Mouse (Mus musculus) forebrain, embryonic 13.5 days (tissue): ENCODE data around the gene Grm8. TPM values are rescaled to one million over a fixed set of nuclear protein-coding genes. Genes with fewer than 3 reads are reported as not detected.

Experiments
- ATAC-seq: fragments of 200-750 bp; cut with Nextera tagmentation; 2 replicates; pipeline ENCODE4 v1.8.0; 2017
- H3K27ac ChIP-seq: fragments of 300-500 bp; sonication (generic); 2 replicates; pipeline ENCODE4 v1.5.1; 2015; ENCODE audit warnings: inconsistent platforms, mild to moderate bottlenecking, moderate library complexity
- H3K27me3 ChIP-seq: fragments of 300-500 bp; sonication (generic); 2 replicates; pipeline ENCODE4 v1.6.1; 2015; ENCODE audit warnings: mild to moderate bottlenecking, inconsistent platforms
- H3K36me3 ChIP-seq: fragments of 300-500 bp; sonication (generic); 2 replicates; pipeline ENCODE4 v1.6.1; 2015; ENCODE audit warnings: mild to moderate bottlenecking, inconsistent platforms; ENCODE audit not compliant: poor library complexity, severe bottlenecking
- H3K4me1 ChIP-seq: fragments of 300-500 bp; sonication (generic); 2 replicates; pipeline ENCODE4 v1.6.1; 2015; ENCODE audit warnings: inconsistent platforms
- H3K4me2 ChIP-seq: fragments of 300-500 bp; sonication (generic); 2 replicates; pipeline ENCODE4 v1.6.1; 2015; ENCODE audit warnings: inconsistent platforms, mild to moderate bottlenecking, moderate library complexity
- H3K4me3 ChIP-seq: fragments of 300-500 bp; sonication (generic); 2 replicates; pipeline ENCODE4 v1.5.1; 2015; ENCODE audit warnings: mild to moderate bottlenecking, inconsistent platforms
- H3K9ac ChIP-seq: fragments of 300-500 bp; sonication (generic); 2 replicates; pipeline ENCODE4 v1.6.1; 2015; ENCODE audit warnings: mild to moderate bottlenecking, inconsistent platforms
- H3K9me3 ChIP-seq: fragments of 300-500 bp; sonication (generic); replicated peaks from 2 replicates; pipeline ENCODE4 v1.6.1; 2016; ENCODE audit warnings: inconsistent platforms
- WGBS: fragments of 180-500 bp; shearing (Covaris S2); methylation state at CpG from one replicate; pipeline ENCODE4 v1.1.7; 2015; 5-methylcytosine and 5-hydroxymethylcytosine counted together
- polyA plus RNA-seq: library from polyadenylated mRNA; unstranded; fragments of >200 nt; fragmentation: Nextera tagmentation; extraction: Ambion mirVana; gene quantifications from 2 replicates; pipeline ENCODE4 v1.2.1, GENCODE M21; 2015

Gene Grm8
- polyA plus RNA-seq, 1 experiment from 2014 or later = 2.8 TPM

- no peaks in the 10 kb centered on the region for H3K36me3 ChIP-seq
- no peaks in the 10 kb centered on the region for H3K27me3 ChIP-seq
- H3K9ac ChIP-seq = no peak overlapping the region
- ATAC-seq = no peak
- WGBS = 81% methylated on average over 1 of the region's 1 CpGs
- H3K4me2 ChIP-seq = no peak overlapping the region
- no peaks in the 10 kb centered on the region for H3K4me1 ChIP-seq
- no peak overlapping the region for H3K4me3 ChIP-seq
- no peaks in the 10 kb centered on the region for H3K9me3 ChIP-seq
- H3K27ac ChIP-seq = no peak overlapping the region
These were observed 20.1 kb downstream of the Grm8 start for GRCm38 (mm10) chr6:28114916-28115315.

- no peak for ATAC-seq
- Histone ChIP-seq H3K9ac (no peak overlapping the region), H3K4me2 (no peak overlapping the region), H3K9me3 (no peaks in the 10 kb centered on the region), H3K4me1 (no peaks in the 10 kb centered on the region), H3K36me3 (no peaks in the 10 kb centered on the region), H3K27me3 (no peaks in the 10 kb centered on the region), H3K27ac (no peak overlapping the region), H3K4me3 (no peak overlapping the region)
- WGBS = 93% methylated on average over 8 of the region's 8 CpGs
These were observed 23.4 kb downstream of the Grm8 start for GRCm38 (mm10) chr6:28111551-28111950.

GRCm38 (mm10) chr6:28102608-28103316 lies 32.2 kb downstream of the Grm8 start:
- no peaks in the 10 kb centered on the region for H3K27me3 ChIP-seq
- H3K4me2 ChIP-seq = no peak overlapping the region
- no peaks in the 10 kb centered on the region for H3K36me3 ChIP-seq
- no peaks in the 10 kb centered on the region for H3K9me3 ChIP-seq
- peak; percentile 76; the same call in 1 of the 2 replicates for ATAC-seq
- H3K4me1 ChIP-seq = no peaks in the 10 kb centered on the region
- 57% methylated on average over 9 of the region's 9 CpGs for WGBS
- H3K4me3 ChIP-seq = no peak overlapping the region
- no peak overlapping the region for H3K9ac ChIP-seq
- H3K27ac ChIP-seq = no peak overlapping the region

GRCm38 (mm10) chr6:28100001-28100400 lies 35.0 kb downstream of the Grm8 start:
- WGBS = 86% methylated on average over 3 of the region's 3 CpGs

GRCm38 (mm10) chr6:28092511-28092910 lies 42.5 kb downstream of the Grm8 start:
- H3K27me3 ChIP-seq = no peaks in the 10 kb centered on the region
- H3K36me3 ChIP-seq = no peaks in the 10 kb centered on the region
- no peak overlapping the region for H3K27ac ChIP-seq
- no peaks in the 10 kb centered on the region for H3K9me3 ChIP-seq
- 91% methylated on average over 6 of the region's 6 CpGs for WGBS
- no peaks in the 10 kb centered on the region for H3K4me1 ChIP-seq
- no peak overlapping the region for H3K9ac ChIP-seq
- no peak overlapping the region for H3K4me3 ChIP-seq
- H3K4me2 ChIP-seq = no peak overlapping the region
- ATAC-seq = no peak

More at GRCm38 (mm10) chr6:28100001-28100400, 35.0 kb downstream of the Grm8 start:
- no peak for ATAC-seq
- Histone ChIP-seq H3K27ac (no peak overlapping the region), H3K36me3 (no peaks in the 10 kb centered on the region), H3K27me3 (no peaks in the 10 kb centered on the region), H3K9me3 (no peaks in the 10 kb centered on the region), H3K4me2 (no peak overlapping the region), H3K9ac (no peak overlapping the region), H3K4me1 (no peaks in the 10 kb centered on the region), H3K4me3 (no peak overlapping the region)

- no peak overlapping the region for H3K9ac ChIP-seq
- H3K4me1 ChIP-seq = no peaks in the 10 kb centered on the region
- H3K4me3 ChIP-seq = no peak overlapping the region
- no peaks in the 10 kb centered on the region for H3K36me3 ChIP-seq
- H3K27ac ChIP-seq = no peak overlapping the region
- no peaks in the 10 kb centered on the region for H3K27me3 ChIP-seq
- ATAC-seq = no peak
- 90% methylated on average over 3 of the region's 3 CpGs for WGBS
- H3K9me3 ChIP-seq = no peaks in the 10 kb centered on the region
- no peak overlapping the region for H3K4me2 ChIP-seq
These were observed 43.1 kb downstream of the Grm8 start for GRCm38 (mm10) chr6:28091836-28092235.

- Histone ChIP-seq H3K9ac (no peak overlapping the region), H3K4me2 (no peak overlapping the region), H3K27me3 (no peaks in the 10 kb centered on the region), H3K27ac (no peak overlapping the region), H3K4me1 (no peaks in the 10 kb centered on the region), H3K36me3 (no peaks in the 10 kb centered on the region), H3K9me3 (no peaks in the 10 kb centered on the region), H3K4me3 (no peak overlapping the region)
- ATAC-seq = no peak
These were observed 44.0 kb downstream of the Grm8 start for GRCm38 (mm10) chr6:28090981-28091380.

- Histone ChIP-seq H3K36me3 (no peaks in the 10 kb centered on the region), H3K4me3 (no peak overlapping the region), H3K27ac (no peak overlapping the region), H3K4me2 (no peak overlapping the region), H3K4me1 (no peaks in the 10 kb centered on the region), H3K9me3 (no peaks in the 10 kb centered on the region), H3K27me3 (no peaks in the 10 kb centered on the region), H3K9ac (no peak overlapping the region)
- WGBS = 82% methylated on average over 3 of the region's 3 CpGs
- ATAC-seq = no peak
These were observed 59.4 kb downstream of the Grm8 start for GRCm38 (mm10) chr6:28075534-28075933.

GRCm38 (mm10) chr6:28074470-28074869 lies 60.5 kb downstream of the Grm8 start:
- Histone ChIP-seq H3K9ac (no peak overlapping the region), H3K9me3 (no peaks in the 10 kb centered on the region), H3K27me3 (no peaks in the 10 kb centered on the region), H3K36me3 (no peaks in the 10 kb centered on the region), H3K4me1 (no peaks in the 10 kb centered on the region), H3K4me2 (no peak overlapping the region), H3K27ac (no peak overlapping the region), H3K4me3 (no peak overlapping the region)
- WGBS = 44% methylated on average over 3 of the region's 3 CpGs
- ATAC-seq = no peak

GRCm38 (mm10) chr6:28051966-28052365 lies 83.0 kb downstream of the Grm8 start:
- Histone ChIP-seq H3K9ac (no peak overlapping the region), H3K27ac (no peak overlapping the region)
- WGBS = 60% methylated on average over 2 of the region's 2 CpGs

GRCm38 (mm10) chr6:28042339-28042738 lies 92.6 kb downstream of the Grm8 start:
- Histone ChIP-seq H3K4me3 (no peak overlapping the region), H3K4me2 (no peak overlapping the region), H3K9ac (no peak overlapping the region), H3K27me3 (no peaks in the 10 kb centered on the region), H3K4me1 (no peaks in the 10 kb centered on the region), H3K9me3 (no peaks in the 10 kb centered on the region), H3K27ac (no peak overlapping the region), H3K36me3 (no peaks in the 10 kb centered on the region)
- ATAC-seq = no peak
- 86% methylated on average over 3 of the region's 3 CpGs for WGBS

More at GRCm38 (mm10) chr6:28051966-28052365, 83.0 kb downstream of the Grm8 start:
- no peak overlapping the region for H3K4me3 ChIP-seq
- H3K27me3 ChIP-seq = no peaks in the 10 kb centered on the region
- no peaks in the 10 kb centered on the region for H3K9me3 ChIP-seq
- no peak for ATAC-seq
- H3K4me1 ChIP-seq = no peaks in the 10 kb centered on the region
- H3K4me2 ChIP-seq = no peak overlapping the region
- H3K36me3 ChIP-seq = no peaks in the 10 kb centered on the region

GRCm38 (mm10) chr6:28040815-28041214 lies 94.2 kb downstream of the Grm8 start:
- H3K27ac ChIP-seq = no peak overlapping the region
- no peak overlapping the region for H3K4me3 ChIP-seq
- no peak for ATAC-seq
- H3K27me3 ChIP-seq = no peaks in the 10 kb centered on the region
- no peaks in the 10 kb centered on the region for H3K36me3 ChIP-seq
- no peaks in the 10 kb centered on the region for H3K9me3 ChIP-seq
- no peak overlapping the region for H3K9ac ChIP-seq
- WGBS = 96% methylated on average over 1 of the region's 1 CpGs
- H3K4me2 ChIP-seq = no peak overlapping the region
- H3K4me1 ChIP-seq = no peaks in the 10 kb centered on the region

- H3K4me3 ChIP-seq = no peak overlapping the region
- H3K36me3 ChIP-seq = no peaks in the 10 kb centered on the region
- no peaks in the 10 kb centered on the region for H3K27me3 ChIP-seq
- H3K4me1 ChIP-seq = no peaks in the 10 kb centered on the region
- no peak for ATAC-seq
- no peak overlapping the region for H3K4me2 ChIP-seq
- WGBS = 88% methylated on average over 4 of the region's 4 CpGs
- H3K9ac ChIP-seq = no peak overlapping the region
- no peaks in the 10 kb centered on the region for H3K9me3 ChIP-seq
- H3K27ac ChIP-seq = no peak overlapping the region
These were observed 103.0 kb downstream of the Grm8 start for GRCm38 (mm10) chr6:28032006-28032405.
